16 mouse cellular contexts compared by ENCODE assay signal in genomic region chr10:40077346-40077959, GRCm38 (mm10). TPM values are rescaled to one million over a fixed set of nuclear protein-coding genes. Genes with fewer than 3 reads are reported as not detected.
A peak's percentile ranks its signal among the peaks of the same experiment; 100 is the strongest.
DNase-seq lines count a peak whose midpoint lies in the region; ATAC-seq and TF ChIP-seq lines count a peak whose summit lies in the region.
"Had no signal": no experiment of that assay in that cellular context is flagged by ENCODE, and none has a peak within 500 bp of the region (broad histone marks: within the 10 kb centered on the region; RNA-seq: fewer than 3 reads in every experiment).

No protein-coding gene starts in this region.

- intact Hi-C loops in left cerebral cortex, postnatal 4 days (cut with DNase I): no loop called here

- no peaks in the 10 kb centered on the region for H3K36me3 ChIP-seq in kidney, adult 2 months (ENCODE audit: control insufficient read depth, insufficient read depth, low read length)
- H3K36me3 ChIP-seq in midbrain, postnatal 0 days (ENCODE audit: insufficient read depth, low read length): no peaks in the 10 kb centered on the region
- H3K36me3 ChIP-seq: midbrain, embryonic 12.5 days; neural tube, embryonic 13.5 days had no signal

- no peak overlapping the region for H3K4me3 ChIP-seq in kidney, adult 2 months (ENCODE audit: insufficient read depth, low read depth, low read length)
- H3K4me3 ChIP-seq in brown adipose tissue, adult 24 weeks (ENCODE audit: insufficient read depth, low read depth, low read length): no peak overlapping the region
- H3K4me3 ChIP-seq in midbrain, postnatal 0 days (ENCODE audit: low read depth, low read length): no peak overlapping the region
- H3K4me3 ChIP-seq: midbrain, embryonic 12.5 days; neural tube, embryonic 13.5 days had no signal

- DNase-seq in kidney, adult 2 months: peak; percentile 64
- no peak for DNase-seq in kidney, postnatal 10 days
- peak; percentile 71 for DNase-seq in large intestine, adult 2 months (ENCODE audit: low read depth, low spot score)
- peak; percentile 16 to 35 for DNase-seq in monocyte, adult 2 months (ENCODE audit: low read depth in 1 of 2, low spot score in 2 of 2)
- DNase-seq in left cerebral cortex, postnatal 4 days: no peak
- DNase-seq in midbrain, postnatal 0 days (ENCODE audit: low spot score): no peak
- DNase-seq in frontal cortex, postnatal 36 days (ENCODE audit: low spot score in 2 of 2): no peak
- DNase-seq: gastrocnemius, postnatal 14 days had no signal

- no peaks in the 10 kb centered on the region for H3K27me3 ChIP-seq in kidney, adult 2 months (replicated peaks; ENCODE audit: control insufficient read depth, insufficient read depth, low read length)
- no peaks in the 10 kb centered on the region for H3K27me3 ChIP-seq in midbrain, postnatal 0 days (ENCODE audit: insufficient read depth, low read length)
- H3K27me3 ChIP-seq: CH12.LX; midbrain, embryonic 12.5 days; neural tube, embryonic 13.5 days; Patski had no signal

- H3K4me1 ChIP-seq in kidney, adult 2 months (ENCODE audit: control insufficient read depth, insufficient read depth, low read length): peaks cover 11% of the 10 kb centered on the region; the same call in 1 of the 2 replicates
- H3K4me1 ChIP-seq in brown adipose tissue, adult 24 weeks (ENCODE audit: control insufficient read depth, insufficient read depth, insufficient read length, low read length): peaks cover 7% of the 10 kb centered on the region
- H3K4me1 ChIP-seq in midbrain, postnatal 0 days (ENCODE audit: insufficient read depth, low read length): no peaks in the 10 kb centered on the region
- H3K4me1 ChIP-seq: midbrain, embryonic 12.5 days; neural tube, embryonic 13.5 days had no signal

- no peak for TF ChIP-seq POLR2A in kidney, adult 2 months (IDR thresholded peaks at IDR 0.05; ENCODE audit: low read depth, low read length)

- H3K9me3 ChIP-seq in midbrain, postnatal 0 days (ENCODE audit: low read length): no peaks in the 10 kb centered on the region
- H3K9me3 ChIP-seq: midbrain, embryonic 12.5 days; neural tube, embryonic 13.5 days had no signal

- no peak for ATAC-seq in midbrain, postnatal 0 days (ENCODE audit: low FRiP score)
- ATAC-seq: hindbrain, embryonic 16.5 days; Patski had no signal

- TF ChIP-seq CTCF in kidney, adult 2 months (conservative IDR thresholded peaks at IDR 0.05; ENCODE audit: insufficient read depth, insufficient read length, low read depth, low read length): no peak
- no peak for TF ChIP-seq CTCF in midbrain, postnatal 0 days (IDR thresholded peaks at IDR 0.05)

- no peak overlapping the region for H3K4me2 ChIP-seq in midbrain, postnatal 0 days (ENCODE audit: low read depth, low read length, poor library complexity, severe bottlenecking)
- H3K4me2 ChIP-seq: midbrain, embryonic 12.5 days; neural tube, embryonic 13.5 days had no signal

- no peak overlapping the region for H3K9ac ChIP-seq in midbrain, postnatal 0 days (replicated peaks; ENCODE audit: low read length, poor library complexity, severe bottlenecking)
- H3K9ac ChIP-seq: midbrain, embryonic 12.5 days; neural tube, embryonic 13.5 days had no signal

- WGBS in kidney, adult 2 months: 50% methylated on average over 4 of the region's 4 CpGs
- 29% methylated on average over 4 of the region's 4 CpGs for WGBS in large intestine, adult 2 months
- WGBS in midbrain, postnatal 0 days: 84% methylated on average over 4 of the region's 4 CpGs

- no peak overlapping the region for H3K27ac ChIP-seq in kidney, adult 2 months (ENCODE audit: insufficient read depth, low read depth, low read length)
- peak overlapping the region; percentile 84; the same call in 1 of the 2 replicates for H3K27ac ChIP-seq in brown adipose tissue, adult 24 weeks (replicated peaks; ENCODE audit: low read depth, low read length)
- H3K27ac ChIP-seq in midbrain, postnatal 0 days (ENCODE audit: low read depth, low read length): no peak overlapping the region
- H3K27ac ChIP-seq: midbrain, embryonic 12.5 days; neural tube, embryonic 13.5 days had no signal

RNA-seq across cellular contexts. Expression of gene Mfsd4b1, which starts 52.4 kb away (rescaled TPM):
- polyA plus RNA-seq in kidney, adult 2 months (2012; rRNA removed): 81.5 and 102 TPM in 2 replicates
- polyA plus RNA-seq in brown adipose tissue, adult 24 weeks (2012; ENCODE audit: insufficient read depth, insufficient read length, missing spikeins): 8.1 and 9.7 TPM in 2 replicates
- polyA plus RNA-seq in large intestine, adult 2 months (2012; rRNA removed): 0.07 TPM in 1 of 2 replicates, not detected in the other
- total RNA-seq in left cerebral cortex, postnatal 4 days (2021): 1 to 10 TPM in 1 of 2 experiments, under 1 TPM in 1; 0.44 to 1.1 TPM
- total RNA-seq in midbrain, postnatal 0 days (2014; rRNA removed): 0.19 and 0.71 TPM in 2 replicates
- polyA plus RNA-seq in midbrain, postnatal 0 days (2015; fragmentation: Nextera tagmentation; extraction: Ambion mirVana): 0.13 and 0.23 TPM in 2 replicates
- total RNA-seq: CH12.LX had no signal
- polyA plus RNA-seq: embryonic facial prominence, embryonic 11.5 days; forebrain, embryonic 11.5 days; midbrain, embryonic 12.5 days had no signal

Comparison
In these comparisons a context has a peak if more than half of its experiments do, and no peak if none do; other contexts are left out.
1. DNase-seq: peak in kidney, adult 2 months (single experiment), large intestine, adult 2 months (single experiment) and monocyte, adult 2 months (2 of 2); none in kidney, postnatal 10 days (single experiment), left cerebral cortex, postnatal 4 days (single experiment), midbrain, postnatal 0 days (single experiment) and frontal cortex, postnatal 36 days (0 of 2).